Mouse (Mus musculus): ENCODE results near the gene Sp100. TPM values are rescaled to one million over a fixed set of nuclear protein-coding genes. Genes with fewer than 3 reads are reported as not detected.
"Not testable (repeated sequence)": the region's sequence is repeated elsewhere in the genome, so short reads cannot be mapped to it uniquely, and the experiment has no call there.

The Sp100 gene
- 18.4 and 19.8 TPM in 2 replicates for total RNA-seq (2021)
- long read RNA-seq, partial matches to known transcripts: 2 of 11 reads
- long read RNA-seq, other reads (novel, unspliced or antisense): 6 of 11 reads

DNA sequence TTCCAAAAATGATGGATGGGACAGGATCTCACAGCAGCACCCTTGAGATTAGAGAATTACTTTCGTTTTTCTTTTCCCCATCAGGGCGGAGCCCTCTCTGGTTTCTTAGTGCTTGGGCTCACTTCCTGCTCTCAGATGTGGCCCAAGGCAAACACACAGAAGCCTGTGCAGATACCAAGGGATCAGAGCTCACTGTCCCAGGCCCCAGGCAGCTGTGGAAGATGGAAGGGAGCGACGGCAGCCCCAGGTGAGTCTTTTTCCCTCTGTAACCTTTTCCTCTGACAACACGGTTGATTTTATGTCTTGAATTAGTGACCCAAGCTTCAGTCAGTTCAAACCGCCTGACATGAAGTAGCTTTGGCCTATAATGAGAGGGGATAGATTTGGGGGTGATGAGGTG, at the start of gene Sp100:
TSS of gene Sp100 (plus strand) at position 108 of the 400 bp plus-strand sequence.
- peak; percentile 7 for DNase-seq

DNA sequence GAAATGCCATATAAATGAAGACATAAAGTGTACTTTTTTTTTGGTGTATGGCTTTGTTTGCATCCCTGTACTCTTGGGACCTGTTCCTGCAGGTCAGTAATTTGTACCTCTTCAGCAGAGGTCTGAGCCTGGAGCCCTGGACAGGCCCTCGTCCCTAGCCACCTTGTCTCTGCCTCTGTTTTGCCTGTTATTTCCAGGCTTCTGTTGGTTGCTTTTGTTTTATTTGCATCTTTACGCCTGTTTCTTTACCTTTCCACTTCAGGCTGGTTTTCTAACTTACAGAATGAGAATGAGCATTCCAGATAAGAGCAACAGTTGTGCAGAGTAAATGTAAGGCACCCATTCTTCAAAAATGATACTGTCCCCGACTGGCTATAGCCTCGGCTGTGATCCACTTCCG, 49.7 kb upstream of the Sp100 start, which contains the start of gene Sp140:
TSS of gene Sp140 (plus strand) at position 301 of the 400 bp plus-strand sequence.
- not testable (repeated sequence) for DNase-seq

DNA sequence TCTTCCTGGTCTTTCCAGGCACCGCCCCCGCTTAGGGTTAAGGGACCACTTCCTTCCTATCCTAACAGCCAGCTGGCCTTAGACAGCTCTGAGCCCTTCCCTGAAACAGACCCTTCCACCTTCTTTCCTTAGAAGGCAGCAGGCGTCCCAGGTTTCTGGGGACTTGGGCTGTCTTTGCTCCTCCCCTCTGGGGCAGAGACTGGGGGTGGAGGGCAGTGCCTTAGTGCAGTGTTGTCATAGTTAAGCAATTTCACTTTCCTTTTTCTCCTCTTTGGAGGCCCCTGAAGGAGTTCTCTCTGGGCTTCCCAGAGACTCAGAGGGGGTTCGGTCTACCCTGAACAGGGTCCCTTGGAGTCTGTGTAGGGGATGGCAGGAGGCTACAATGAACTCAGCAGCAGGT, 49.0 kb upstream of the Sp100 start:
- not testable (repeated sequence) for DNase-seq

- not testable (repeated sequence) for DNase-seq
Measured at GRCm38 (mm10) chr1:85604341-85604740, 45.4 kb upstream of the Sp100 start.

GRCm38 (mm10) chr1:85608361-85608760, 41.4 kb upstream of the Sp100 start:
- not testable (repeated sequence) for DNase-seq

DNA sequence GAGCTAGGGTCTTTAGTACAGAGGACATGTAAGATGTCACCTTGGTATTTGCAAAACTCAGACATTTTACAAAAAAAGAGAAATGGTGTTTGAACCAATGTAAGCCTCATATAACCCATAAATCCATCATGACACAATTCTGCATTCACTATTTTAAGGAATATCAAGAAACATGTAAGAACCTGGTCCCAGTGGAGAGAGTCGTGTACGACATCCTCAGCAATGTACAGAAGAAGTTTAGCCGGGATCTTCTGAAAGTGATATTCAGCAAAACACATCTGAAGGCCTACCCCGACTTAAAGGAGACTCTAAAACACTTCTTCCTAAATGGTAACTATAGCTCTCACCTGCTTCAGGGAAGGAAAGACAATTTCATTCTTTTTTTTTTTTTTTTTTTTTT, 39.2 kb upstream of the Sp100 start:
- not testable (repeated sequence) for DNase-seq

- DNase-seq: not testable (repeated sequence)
Measured at GRCm38 (mm10) chr1:85615096-85615495, 34.7 kb upstream of the Sp100 start.

DNA sequence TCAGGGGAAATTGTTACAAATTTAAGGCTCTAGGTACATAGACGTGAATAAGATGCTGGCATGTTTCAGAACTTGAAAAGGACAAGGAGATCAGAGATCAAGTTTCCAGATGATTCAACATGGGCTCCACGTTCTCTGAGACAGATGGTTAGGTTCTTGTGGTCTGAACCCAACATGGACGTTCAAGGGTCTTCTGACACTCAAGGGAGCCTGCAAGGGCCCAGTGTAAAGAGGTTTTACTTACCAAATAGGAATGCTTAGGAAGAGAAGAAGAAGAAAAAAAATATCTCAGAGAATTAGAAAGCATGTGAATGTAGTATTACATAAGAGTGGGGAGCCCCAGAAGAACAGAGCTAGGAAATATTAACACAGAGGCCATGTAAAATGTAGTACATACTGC, 34.0 kb upstream of the Sp100 start:
- not testable (repeated sequence) for DNase-seq

DNA sequence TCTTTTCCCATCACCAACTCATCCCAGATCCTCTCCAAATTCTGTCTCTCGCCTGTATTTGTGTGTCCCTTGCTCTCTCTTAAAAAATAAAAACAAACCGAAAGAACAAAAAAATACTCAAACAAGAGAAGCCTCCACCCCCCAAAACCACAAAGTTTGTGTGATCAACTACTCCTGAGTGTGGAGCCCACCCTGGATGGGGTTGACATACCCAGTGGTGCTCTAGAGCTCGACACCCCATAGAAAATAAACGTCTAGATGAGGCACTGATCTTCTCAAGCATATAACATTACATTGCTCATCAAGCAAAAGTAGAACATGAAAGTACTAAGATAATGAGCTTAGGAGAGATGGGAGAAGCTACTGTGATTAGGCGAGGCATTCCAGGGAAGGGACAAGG, 32.6 kb upstream of the Sp100 start:
- not testable (repeated sequence) for DNase-seq

- DNase-seq: not testable (repeated sequence)
Measured at GRCm38 (mm10) chr1:85618689-85619088, 31.1 kb upstream of the Sp100 start.

DNA sequence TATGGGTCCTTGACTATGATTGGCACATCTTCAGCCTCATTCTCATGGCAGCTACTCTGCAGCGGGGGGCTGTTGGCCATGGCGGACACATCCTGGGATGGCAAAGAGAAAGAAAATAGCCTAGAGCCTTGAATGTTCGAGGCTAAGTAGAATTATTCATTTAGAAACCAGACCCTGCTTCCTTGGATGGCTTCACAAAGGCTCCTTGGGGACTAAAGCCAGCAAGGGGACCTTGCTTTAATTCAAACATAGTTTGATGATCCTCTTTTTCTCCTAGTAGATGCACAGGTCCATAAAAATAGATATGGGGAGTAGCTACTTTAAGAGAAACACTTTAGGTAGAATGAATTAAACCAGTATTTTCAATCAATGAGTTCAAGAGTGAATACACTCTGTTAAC, 12.9 kb upstream of the Sp100 start:
- not testable (repeated sequence) for DNase-seq

- DNase-seq: peak; percentile 4
Measured at GRCm38 (mm10) chr1:85638144-85638543, 11.6 kb upstream of the Sp100 start.

DNA sequence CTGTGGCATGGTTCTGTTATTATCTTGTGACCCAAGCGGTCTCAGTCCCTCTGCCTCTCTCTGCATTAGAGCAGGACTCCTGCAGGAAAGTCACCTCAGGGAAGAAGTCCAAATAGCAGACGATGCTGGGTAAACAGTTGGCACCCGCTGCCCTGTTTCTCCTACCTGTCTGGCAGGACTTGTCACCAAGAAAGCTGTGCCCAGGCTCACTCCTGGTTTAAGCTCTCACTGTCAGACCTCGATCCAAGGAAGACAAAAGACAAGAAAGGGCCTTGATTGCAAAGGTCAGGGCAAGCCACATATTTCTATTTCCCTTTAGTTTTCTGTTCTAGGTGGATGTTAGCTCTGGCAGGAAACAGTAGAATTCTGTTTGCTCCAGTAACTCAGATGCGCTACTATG, 736 bp downstream of the Sp100 start:
- not testable (repeated sequence) for DNase-seq

DNA sequence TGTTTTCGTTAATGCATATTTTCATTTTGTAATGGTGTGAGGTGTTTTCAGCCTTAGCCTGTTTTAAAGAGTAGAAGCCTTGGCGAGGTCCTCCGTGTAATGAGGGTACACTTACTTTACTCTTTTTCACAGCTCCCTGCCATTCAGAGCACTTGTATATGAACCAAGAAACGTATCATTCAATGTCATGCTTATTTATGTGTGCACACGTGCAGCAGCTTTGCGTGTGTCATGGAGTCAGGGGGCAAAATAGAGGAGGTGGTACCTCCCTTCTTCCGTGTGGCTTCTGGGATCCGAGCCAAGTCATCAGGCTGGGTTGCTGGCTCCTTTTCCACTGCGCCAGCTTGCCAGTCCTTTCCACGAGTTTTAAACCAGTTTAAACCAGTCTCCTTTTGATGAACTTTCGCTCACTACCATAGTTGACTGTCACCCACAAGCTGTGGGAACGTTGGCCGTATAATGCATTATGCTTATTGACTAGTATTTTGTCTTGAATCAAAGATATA, 2.0 kb downstream of the Sp100 start:
- DNase-seq: peak; percentile 7

GRCm38 (mm10) chr1:85657211-85657610, 7.4 kb downstream of the Sp100 start:
- not testable (repeated sequence) for DNase-seq

- DNase-seq: no peak
Measured at GRCm38 (mm10) chr1:85664266-85664665, 14.5 kb downstream of the Sp100 start.

GRCm38 (mm10) chr1:85680226-85680625, 30.4 kb downstream of the Sp100 start:
- DNase-seq: no peak

DNA sequence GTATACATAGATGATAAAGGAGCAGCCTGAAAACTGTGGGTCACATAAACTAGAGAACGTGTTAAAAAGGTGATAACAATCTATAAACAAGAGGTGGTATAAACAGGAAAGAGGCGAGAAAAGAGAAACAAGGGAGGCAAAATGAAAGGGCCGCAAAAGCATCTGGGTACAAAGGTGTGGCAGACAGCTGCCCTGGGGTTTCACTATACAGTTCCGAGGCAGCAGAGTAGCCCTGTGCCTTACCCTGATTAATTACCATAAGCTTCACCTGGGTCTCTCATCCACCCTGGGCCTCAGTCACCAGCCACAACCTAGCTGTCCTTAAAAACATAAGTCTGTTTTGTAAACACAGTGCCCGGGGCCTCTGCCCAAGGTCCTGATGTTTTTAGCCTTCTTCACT, 36.9 kb downstream of the Sp100 start:
- DNase-seq: no peak

DNA sequence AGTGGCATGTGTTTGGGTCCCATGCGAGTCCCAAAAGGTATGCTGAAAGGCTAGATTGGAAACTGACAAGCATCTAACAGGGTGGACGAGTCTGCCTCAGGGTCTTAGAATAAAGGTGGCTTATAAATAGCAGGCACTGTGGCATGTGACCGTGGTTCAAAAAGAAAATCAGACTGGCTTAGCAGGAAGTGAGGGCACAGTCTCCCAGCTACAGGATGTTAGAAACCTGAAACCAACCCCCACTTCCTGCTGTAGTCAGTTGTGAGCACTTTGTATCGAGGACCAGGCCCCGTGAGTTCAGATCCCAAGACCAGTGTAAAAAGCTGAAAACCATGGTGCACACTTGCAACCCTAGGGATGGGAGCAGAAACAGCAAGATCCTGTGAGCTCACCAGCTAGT, 37.6 kb downstream of the Sp100 start:
- DNase-seq: no peak

DNA sequence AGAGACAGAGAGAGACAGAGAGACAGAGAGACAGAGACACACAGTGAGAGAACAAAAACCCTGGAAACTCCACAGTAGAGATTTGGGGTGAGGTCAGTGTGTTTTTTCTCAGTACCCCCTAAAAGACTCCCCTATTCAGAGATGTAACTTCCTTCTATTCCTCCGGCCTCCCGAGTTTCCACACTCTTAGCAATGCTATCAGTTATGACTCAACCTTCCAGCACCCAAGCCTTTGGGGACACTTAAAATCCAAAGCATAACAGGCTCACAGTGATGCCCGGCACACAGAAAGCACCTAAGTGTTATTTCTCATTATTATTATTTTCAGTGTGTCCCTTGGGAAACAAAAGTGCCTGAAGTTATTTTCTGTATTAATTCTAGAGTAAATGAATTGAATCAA, 40.8 kb downstream of the Sp100 start:
- DNase-seq: no peak

DNA sequence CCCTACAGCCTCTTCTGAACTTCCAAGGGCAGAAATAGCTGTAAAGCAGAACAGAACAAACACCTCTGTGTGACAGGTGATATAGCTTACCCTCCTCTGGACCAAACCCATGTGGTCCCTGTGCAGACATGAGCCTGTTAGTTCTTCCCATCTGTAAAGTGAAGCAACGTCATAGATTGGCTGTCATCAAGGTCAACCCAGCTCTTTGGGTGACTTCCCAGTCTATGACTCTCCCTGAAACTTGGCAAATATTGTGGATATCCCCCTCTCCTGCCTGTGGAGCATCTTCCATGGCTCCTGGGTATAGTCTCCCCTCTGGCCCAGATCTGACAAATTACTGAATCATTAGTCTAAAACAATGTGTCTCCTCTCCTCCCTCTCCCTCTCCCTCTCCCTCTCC, 42.5 kb downstream of the Sp100 start:
- DNase-seq: peak; percentile 17

- DNase-seq: no peak
Measured at GRCm38 (mm10) chr1:85693280-85693679, 43.5 kb downstream of the Sp100 start.

GRCm38 (mm10) chr1:85695646-85696045, 45.9 kb downstream of the Sp100 start:
- DNase-seq: no peak

GRCm38 (mm10) chr1:85697721-85698493, 48.1 kb downstream of the Sp100 start:
- no peak for DNase-seq

All from adrenal gland, postnatal 25 days (tissue).